Mouse (Mus musculus) hematopoietic stem cell, adult 5-6 weeks (primary cell): ENCODE measurements around the gene Mcl1. TPM values are rescaled to one million over a fixed set of nuclear protein-coding genes. Genes with fewer than 3 reads are reported as not detected.
"Not testable (repeated sequence)": the region's sequence is repeated elsewhere in the genome, so short reads cannot be mapped to it uniquely, and the experiment has no call there.

Source experiments
- ATAC-seq, 2 experiments: fragments of 125-278 bp in 1 of 2; replicated peaks in 1 of 2; 2 replicates each; pipeline ENCODE4 v1.8.0; 2016 to 2017; ENCODE audit warnings: inconsistent platforms in 2 of 2, mild to moderate bottlenecking in 2 of 2, moderate number of reproducible peaks in 2 of 2, low read depth in 1 of 2, moderate TSS enrichment in 1 of 2; ENCODE audit not compliant: low FRiP score in 2 of 2, poor library complexity in 2 of 2, severe bottlenecking in 2 of 2, insufficient read depth in 1 of 2, low TSS enrichment in 1 of 2
- total RNA-seq: library from RNA; stranded (forward); fragments of 172-1452, 232-1000 nt; gene quantifications from 2 replicates; pipeline ENCODE4 v1.2.3, GENCODE M21; 2017

Mcl1 gene
- total RNA-seq, 1 experiment from 2014 or later, result 320 TPM

GRCm38 (mm10) chr3:95643097-95643496 is 15.5 kb upstream of the Mcl1 start:
- ATAC-seq, result no peak

GRCm38 (mm10) chr3:95645313-95646235 is 13.0 kb upstream of the Mcl1 start:
- peak; percentile 75 to 95 for ATAC-seq

GRCm38 (mm10) chr3:95648016-95648415 is 10.6 kb upstream of the Mcl1 start:
- no peak for ATAC-seq

GRCm38 (mm10) chr3:95650276-95651032 is 8.1 kb upstream of the Mcl1 start:
- ATAC-seq, result peak; percentile 61 to 78

- ATAC-seq, result peak in 1 of 2 experiments; percentile 0; a peak in 1 of 4 replicates
Observed at GRCm38 (mm10) chr3:95651033-95651373, 7.6 kb upstream of the Mcl1 start.

- peak in 1 of 2 experiments; percentile 10; a peak in 1 of 4 replicates for ATAC-seq
Observed at GRCm38 (mm10) chr3:95651391-95652203, 7.0 kb upstream of the Mcl1 start.

- ATAC-seq, result peak in 1 of 2 experiments; percentile 44; a peak in 3 of 4 replicates
Observed at GRCm38 (mm10) chr3:95652204-95652811, 6.3 kb upstream of the Mcl1 start.

- no peak for ATAC-seq
Observed at GRCm38 (mm10) chr3:95652871-95653270, 5.7 kb upstream of the Mcl1 start.

- peak; percentile 59 to 65 for ATAC-seq
Observed at GRCm38 (mm10) chr3:95653473-95654034, 5.0 kb upstream of the Mcl1 start.

GRCm38 (mm10) chr3:95654371-95654770 is 4.2 kb upstream of the Mcl1 start:
- ATAC-seq, result not testable (repeated sequence)

GRCm38 (mm10) chr3:95655437-95655836 is 3.2 kb upstream of the Mcl1 start:
- ATAC-seq, result no peak

- no peak for ATAC-seq
Observed at GRCm38 (mm10) chr3:95657108-95657507, 1.5 kb upstream of the Mcl1 start.

GRCm38 (mm10) chr3:95657711-95658110 is 877 bp upstream of the Mcl1 start:
- ATAC-seq, result no peak

- ATAC-seq, result peak; percentile 22 to 33
Observed at GRCm38 (mm10) chr3:95658868-95659712, 502 bp downstream of the Mcl1 start.

GRCm38 (mm10) chr3:95659948-95660347 is 1.4 kb downstream of the Mcl1 start:
- no peak for ATAC-seq
